Mouse (Mus musculus) heart, adult 8-10 months (tissue): ENCODE results near the gene Olfr638. TPM values are rescaled to one million over a fixed set of nuclear protein-coding genes. Genes with fewer than 3 reads are reported as not detected.
"Not testable (repeated sequence)": the region's sequence is repeated elsewhere in the genome, so short reads cannot be mapped to it uniquely, and the experiment has no call there.

ENCODE experiments used
- DNase-seq: peaks from one replicate; pipeline ENCODE4 v3.0.0; 2022; ENCODE audit warnings: low spot score
- total RNA-seq, 4 experiments: library from RNA; stranded (reverse); gene quantifications; 2 replicates each; pipeline ENCODE4 v1.2.4; 2022

Olfr638 gene
- not detected for total RNA-seq

GRCm38 (mm10) chr7:103998446-103998845 is at the start of gene Olfr638:
Olfr638 (plus strand) TSS chr7:103998746.
- no peak for DNase-seq

- not testable (repeated sequence) for DNase-seq
Measured at GRCm38 (mm10) chr7:103966873-103967272, 31.7 kb upstream of the Olfr638 start.

- no peak for DNase-seq
Measured at GRCm38 (mm10) chr7:103970852-103971251, 27.7 kb upstream of the Olfr638 start, which contains the start of gene Olfr635. Olfr635 (plus strand) TSS chr7:103971152.

DNA sequence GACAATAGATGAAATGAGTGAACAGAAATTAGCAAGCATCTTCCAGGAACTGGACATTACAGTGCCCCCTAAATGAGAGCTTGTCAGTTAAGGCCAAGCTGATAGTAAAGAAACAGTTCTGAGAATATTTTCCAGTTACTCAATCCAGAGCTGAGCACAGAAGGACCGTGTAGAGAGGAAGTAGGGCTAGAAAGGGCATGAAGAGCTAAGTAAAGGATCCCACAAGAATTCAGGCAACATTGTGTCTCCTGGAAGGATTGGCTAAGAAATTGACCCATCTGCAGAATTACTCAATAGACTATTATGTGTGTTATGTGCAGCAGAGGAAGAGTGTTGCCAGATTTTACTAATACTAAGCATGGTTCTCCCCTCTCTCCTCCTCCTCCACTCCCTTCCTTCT is 26.8 kb upstream of the Olfr638 start:
- DNase-seq = no peak

- no peak for DNase-seq
Measured at GRCm38 (mm10) chr7:103999124-103999523, 578 bp downstream of the Olfr638 start.

- DNase-seq = no peak
Measured at GRCm38 (mm10) chr7:104017203-104017602, 18.7 kb downstream of the Olfr638 start, which contains the start of gene Olfr639. Olfr639 (minus strand) TSS chr7:104017303.

GRCm38 (mm10) chr7:104018953-104019352 is 20.4 kb downstream of the Olfr638 start:
- DNase-seq = no peak

DNA sequence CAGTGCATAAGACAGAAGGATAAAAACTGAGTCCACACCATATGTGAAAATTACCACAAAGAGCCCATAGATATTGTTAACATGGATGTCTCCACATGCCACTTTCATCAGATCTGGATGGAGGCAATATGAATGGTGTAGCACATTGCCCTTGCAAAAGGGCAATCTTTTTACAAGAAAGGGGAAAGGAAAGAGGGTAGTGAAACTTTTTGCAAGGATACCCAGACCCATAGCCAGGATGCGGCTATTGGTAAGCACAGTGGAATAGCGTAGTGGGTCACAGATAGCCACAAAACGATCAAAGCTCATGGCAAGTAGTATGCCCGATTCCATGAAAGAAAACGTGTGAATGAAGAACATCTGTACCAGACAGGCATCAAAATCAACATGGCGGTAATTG is 23.1 kb downstream of the Olfr638 start:
- DNase-seq = no peak

DNA sequence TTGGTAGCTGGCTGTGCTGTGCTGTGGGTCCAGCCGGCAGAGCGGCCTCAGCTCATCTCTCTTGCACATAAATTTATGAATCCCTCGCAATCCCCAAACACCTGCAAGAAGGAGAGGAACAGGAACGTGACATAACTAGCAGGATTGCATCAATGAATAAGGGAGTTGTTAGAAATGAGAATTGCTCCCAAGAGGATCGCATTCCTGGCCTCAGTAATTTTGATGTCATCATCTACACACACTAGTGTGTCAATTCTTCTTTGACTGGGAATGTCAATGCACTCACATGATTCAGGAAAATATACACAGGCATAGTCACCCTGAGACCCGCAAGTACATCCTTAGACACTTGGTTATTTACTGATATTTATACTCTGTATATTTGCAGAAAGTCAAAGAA is 26.9 kb downstream of the Olfr638 start, which contains the start of gene Olfr640:
TSS of gene Olfr640 (minus strand) at position 101 of the 400 bp plus-strand sequence.
- no peak for DNase-seq

- DNase-seq = no peak
Measured at GRCm38 (mm10) chr7:104026978-104027377, 28.4 kb downstream of the Olfr638 start.

DNA sequence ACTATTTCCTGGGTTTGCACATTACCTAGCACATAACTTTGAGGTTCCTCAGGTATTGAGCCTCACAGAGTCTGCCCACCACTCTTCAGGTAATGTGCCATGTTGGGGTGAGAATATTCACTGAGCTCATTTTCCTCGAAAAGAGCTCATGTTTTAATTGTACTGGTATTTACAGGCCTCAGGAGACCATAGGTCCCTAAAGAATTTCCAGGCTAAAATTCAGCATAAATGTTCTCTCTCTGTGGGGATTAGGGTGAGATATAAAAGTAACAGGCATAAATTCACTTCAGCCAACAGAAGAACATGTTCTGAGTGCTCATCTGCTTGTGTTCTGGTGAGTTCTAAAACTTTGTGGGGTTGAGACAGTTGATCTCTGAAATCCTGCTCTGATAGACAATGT is 36.6 kb downstream of the Olfr638 start, which contains the start of gene Olfr641:
TSS of gene Olfr641 (plus strand) at position 301 of the 400 bp plus-strand sequence.
- DNase-seq = no peak

- DNase-seq = no peak
Measured at GRCm38 (mm10) chr7:104050745-104051144, 52.2 kb downstream of the Olfr638 start.

- DNase-seq = no peak
Measured at GRCm38 (mm10) chr7:104052566-104052965, 54.0 kb downstream of the Olfr638 start, which contains the start of gene Olfr642. Olfr642 (minus strand) TSS chr7:104052666.

Other genes with a start within 250 kb of the Olfr638 start
- not detected for gene Olfr630, start 241.4 kb upstream of the Olfr638 start, total RNA-seq
- not detected for gene Olfr69, start 227.2 kb upstream of the Olfr638 start, total RNA-seq
- gene Olfr68, start 219.0 kb upstream of the Olfr638 start, total RNA-seq = not detected
- not detected for gene Olfr67, start 206.9 kb upstream of the Olfr638 start, total RNA-seq
- gene Hbb-bt, start 184.8 kb upstream of the Olfr638 start, total RNA-seq = 1,000 to 10,000 TPM in 1 of 4 experiments, 100 to 1,000 TPM in 3; 208 to 1,111 (median 289) TPM
- over 10,000 TPM in 1 of 4 experiments, 1,000 to 10,000 TPM in 3; 2,003 to 12,142 (median 2,942) TPM for gene Hbb-bs, start 170.7 kb upstream of the Olfr638 start, total RNA-seq
- gene Hbb-bh2, start 158.2 kb upstream of the Olfr638 start, total RNA-seq = not detected
- not detected for gene Hbb-bh1, start 155.6 kb upstream of the Olfr638 start, total RNA-seq
- gene Hbb-y, start 145.5 kb upstream of the Olfr638 start, total RNA-seq = not detected
- gene Olfr66, start 112.5 kb upstream of the Olfr638 start, total RNA-seq = not detected
- gene Olfr64, start 104.3 kb upstream of the Olfr638 start, total RNA-seq = not detected
- gene Olfr65, start 95.3 kb upstream of the Olfr638 start, total RNA-seq = not detected
- gene Olfr631, start 69.9 kb upstream of the Olfr638 start, total RNA-seq = not detected
- gene Olfr632, start 64.4 kb upstream of the Olfr638 start, total RNA-seq = not detected
- gene Olfr633, start 54.3 kb upstream of the Olfr638 start, total RNA-seq = not detected
- gene Olfr635, start 27.6 kb upstream of the Olfr638 start, total RNA-seq = under 1 TPM in 1 of 4 experiments, not detected in 3; 0.03 TPM
- under 1 TPM in 2 of 4 experiments, not detected in 2; 0.06 TPM for gene Olfr639, start 18.6 kb downstream of the Olfr638 start, total RNA-seq
- gene Olfr640, start 26.8 kb downstream of the Olfr638 start, total RNA-seq = not detected
- gene Olfr641, start 36.7 kb downstream of the Olfr638 start, total RNA-seq = not detected
- not detected for gene Olfr642, start 53.9 kb downstream of the Olfr638 start, total RNA-seq
- not detected for gene 4930516K23Rik, start 62.7 kb downstream of the Olfr638 start, total RNA-seq
- not detected for gene Olfr644, start 73.1 kb downstream of the Olfr638 start, total RNA-seq
- not detected for gene Olfr645, start 86.7 kb downstream of the Olfr638 start, total RNA-seq
- not detected for gene Olfr646, start 106.1 kb downstream of the Olfr638 start, total RNA-seq
- gene Ubqln5, start 131.1 kb downstream of the Olfr638 start, total RNA-seq = not detected
- gene Olfr643, start 138.7 kb downstream of the Olfr638 start, total RNA-seq = not detected
- gene Ubqln3, start 144.5 kb downstream of the Olfr638 start, total RNA-seq = not detected
- not detected for gene Ubqlnl, start 151.8 kb downstream of the Olfr638 start, total RNA-seq
- not detected for gene Olfm5, start 166.1 kb downstream of the Olfr638 start, total RNA-seq
- not detected for gene Olfr648, start 184.6 kb downstream of the Olfr638 start, total RNA-seq
- gene Olfr649, start 197.2 kb downstream of the Olfr638 start, total RNA-seq = not detected
- under 1 TPM; 0.14 to 0.34 (median 0.18) TPM for gene Trim6, start 220.0 kb downstream of the Olfr638 start, total RNA-seq
- 1 to 10 TPM; 2.9 to 3.6 (median 3.4) TPM for gene Trim34a, start 245.7 kb downstream of the Olfr638 start, total RNA-seq